Mouse (Mus musculus) CH12.LX (cell line): ENCODE measurements around the gene Nr1i3. TPM values are rescaled to one million over a fixed set of nuclear protein-coding genes. Genes with fewer than 3 reads are reported as not detected.

ENCODE experiments used
- DNase-seq: peaks from one replicate; pipeline ENCODE4 v3.0.0-alpha.2; 2013; ENCODE audit errors: extremely low read depth
- H3K27ac ChIP-seq: 2 replicates; pipeline ENCODE4 v1.5.1; 2012; ENCODE audit warnings: low read depth, mild to moderate bottlenecking, control low read depth, moderate library complexity; ENCODE audit not compliant: insufficient read depth
- H3K27me3 ChIP-seq: replicated peaks from 2 replicates; pipeline ENCODE3; 2012; ENCODE audit warnings: inconsistent platforms
- H3K36me3 ChIP-seq, 2 experiments: replicated peaks in 1 of 2; 2 replicates each; pipeline versions ENCODE3 to v1.6.1; 2012; ENCODE audit warnings: inconsistent platforms in 1 of 2, low read length in 1 of 2, mild to moderate bottlenecking in 1 of 2, mixed read lengths in 1 of 2, moderate library complexity in 1 of 2; ENCODE audit not compliant: control insufficient read depth in 1 of 2, insufficient read depth in 1 of 2
- H3K4me1 ChIP-seq, 2 experiments: 2 replicates each; pipeline ENCODE4 v1.6.1; 2012; ENCODE audit warnings: inconsistent platforms in 1 of 2, moderate library complexity in 1 of 2; ENCODE audit not compliant: insufficient read depth in 2 of 2, control insufficient read depth in 1 of 2
- H3K4me2 ChIP-seq: 2 replicates; pipeline ENCODE4 v1.6.1; 2012; ENCODE audit warnings: low read depth, mild to moderate bottlenecking, control low read depth; ENCODE audit not compliant: poor library complexity, insufficient read depth, severe bottlenecking
- H3K4me3 ChIP-seq, 3 experiments: fragments of 150-350 bp in 1 of 3; sonication (generic) in 1 of 3; replicated peaks in 1 of 3; 2 replicates each; pipeline versions ENCODE3 to v1.5.1; 2011 to 2012; ENCODE audit warnings: low read depth in 2 of 3, low read length in 2 of 3, mild to moderate bottlenecking in 2 of 3, moderate library complexity in 2 of 3, control low read depth in 1 of 3, improper control_type of control experiment in 1 of 3, inconsistent platforms in 1 of 3, mixed read lengths in 1 of 3; ENCODE audit not compliant: poor library complexity in 1 of 3
- H3K79me2 ChIP-seq: replicated peaks from 2 replicates; pipeline ENCODE4 v1.6.1; 2012; ENCODE audit warnings: mild to moderate bottlenecking, moderate library complexity; ENCODE audit not compliant: control insufficient read depth, poor library complexity, insufficient read depth, severe bottlenecking; ENCODE audit errors: extremely low read depth
- H3K9ac ChIP-seq: 2 replicates; pipeline ENCODE4 v1.6.1; 2012; ENCODE audit warnings: low read depth, mild to moderate bottlenecking, control low read depth, moderate library complexity; ENCODE audit not compliant: insufficient read depth
- H3K9me3 ChIP-seq: replicated peaks from 2 replicates; pipeline ENCODE3; 2012; ENCODE audit warnings: low read length, inconsistent platforms, mixed read lengths
- BHLHE40 ChIP-seq: IDR thresholded peaks from 2 replicates; pipeline ENCODE4 v1.6.1; 2011; ENCODE audit warnings: mild to moderate bottlenecking, low read depth, low read length, improper control_type of control experiment
- CHD2 ChIP-seq: IDR thresholded peaks from 2 replicates; pipeline ENCODE4 v1.6.1; 2011; ENCODE audit warnings: low read length, improper control_type of control experiment
- CTCF ChIP-seq, 2 experiments: IDR thresholded peaks in 1 of 2; conservative IDR thresholded peaks in 1 of 2; 2 replicates each; pipeline ENCODE4 v1.5.1; 2011 to 2012; ENCODE audit warnings: low read depth in 2 of 2, low read length in 2 of 2, improper control_type of control experiment in 1 of 2, inconsistent platforms in 1 of 2, mild to moderate bottlenecking in 1 of 2, moderate library complexity in 1 of 2
- E2F4 ChIP-seq: IDR thresholded peaks from 2 replicates; pipeline ENCODE4 v1.6.1; 2011; ENCODE audit warnings: low read depth, low read length, improper control_type of control experiment; ENCODE audit not compliant: insufficient replicate concordance
- ELF1 ChIP-seq: IDR thresholded peaks from 2 replicates; pipeline ENCODE4 v1.6.1; 2014; ENCODE audit warnings: low read depth, mild to moderate bottlenecking, inconsistent platforms, low read length, improper control_type of control experiment
- EP300 ChIP-seq: IDR thresholded peaks from 2 replicates; pipeline ENCODE4 v1.6.1; 2011; ENCODE audit warnings: low read length, improper control_type of control experiment
- HCFC1 ChIP-seq: IDR thresholded peaks from 2 replicates; pipeline ENCODE4 v1.6.1; 2012; ENCODE audit warnings: low read depth, mild to moderate bottlenecking, inconsistent platforms, low read length, improper control_type of control experiment
- JUND ChIP-seq: conservative IDR thresholded peaks from 2 replicates; pipeline ENCODE4 v1.6.1; 2011; ENCODE audit warnings: low read depth, low read length, improper control_type of control experiment
- MAFK ChIP-seq: IDR thresholded peaks from 2 replicates; pipeline ENCODE4 v1.6.1; 2011; ENCODE audit warnings: low read length, improper control_type of control experiment; ENCODE audit not compliant: insufficient replicate concordance
- MAZ ChIP-seq: IDR thresholded peaks from 2 replicates; pipeline ENCODE4 v1.6.1; 2012; ENCODE audit warnings: low read depth, mild to moderate bottlenecking, inconsistent platforms, low read length, improper control_type of control experiment, moderate library complexity
- MXI1 ChIP-seq: IDR thresholded peaks from 2 replicates; pipeline ENCODE4 v1.6.1; 2011; ENCODE audit warnings: mild to moderate bottlenecking, low read depth, low read length, improper control_type of control experiment
- MYC ChIP-seq: IDR thresholded peaks from 2 replicates; pipeline ENCODE4 v1.6.1; 2011; ENCODE audit warnings: low read depth, mild to moderate bottlenecking, improper control_type of control experiment, low read length
- NRF1 ChIP-seq: IDR thresholded peaks from 2 replicates; pipeline ENCODE4 v1.6.1; 2014; ENCODE audit warnings: low read depth, mild to moderate bottlenecking, inconsistent platforms, low read length, improper control_type of control experiment, moderate library complexity
- PAX5 ChIP-seq: IDR thresholded peaks from 2 replicates; pipeline ENCODE4 v1.6.1; 2012; ENCODE audit warnings: low read length, inconsistent platforms, mixed read lengths
- POLR2A ChIP-seq: IDR thresholded peaks from 2 replicates; pipeline ENCODE4 v1.6.1; 2011; ENCODE audit warnings: low read depth, mild to moderate bottlenecking, improper control_type of control experiment, low read length
- POLR2AphosphoS2 ChIP-seq: IDR thresholded peaks from 2 replicates; pipeline ENCODE4 v1.6.1; 2011; ENCODE audit warnings: low read depth, low read length, improper control_type of control experiment
- RAD21 ChIP-seq: IDR thresholded peaks from 2 replicates; pipeline ENCODE4 v1.6.1; 2011; ENCODE audit warnings: low read depth, mild to moderate bottlenecking, low read length, improper control_type of control experiment, moderate library complexity
- SIN3A ChIP-seq: IDR thresholded peaks from 2 replicates; pipeline ENCODE4 v1.6.1; 2012; ENCODE audit warnings: low read length, improper control_type of control experiment, inconsistent platforms
- TCF12 ChIP-seq: IDR thresholded peaks from 2 replicates; pipeline ENCODE4 v1.6.1; 2014; ENCODE audit warnings: low read depth, mild to moderate bottlenecking, inconsistent platforms, low read length, improper control_type of control experiment
- UBTF ChIP-seq: IDR thresholded peaks from 2 replicates; pipeline ENCODE4 v1.6.1; 2012; ENCODE audit warnings: low read depth, mild to moderate bottlenecking, inconsistent platforms, low read length, improper control_type of control experiment, moderate library complexity
- USF1 ChIP-seq: IDR thresholded peaks from 2 replicates; pipeline ENCODE4 v1.6.1; 2014; ENCODE audit warnings: low read depth, mild to moderate bottlenecking, inconsistent platforms, low read length, improper control_type of control experiment
- ZMIZ1 ChIP-seq: IDR thresholded peaks from 2 replicates; pipeline ENCODE4 v1.6.1; 2012; ENCODE audit warnings: low read depth, mild to moderate bottlenecking, inconsistent platforms, low read length, improper control_type of control experiment
- ZNF384 ChIP-seq: IDR thresholded peaks from 2 replicates; pipeline ENCODE4 v1.6.1; 2012; ENCODE audit warnings: low read depth, low read length, improper control_type of control experiment, inconsistent platforms
- dilution Hi-C: fragments of 300-500 bp; cut with MboI; formaldehyde crosslinking; loops from 2 replicates; pipeline ENCODE4 v1.14.3; 2020; ENCODE audit warnings: low sequenced_read_pairs; ENCODE audit not compliant: extremely low pct_unique_long_range_greater_than_20kb, extremely low pct_ligation_motif_present
- in situ Hi-C: fragments of 300-500 bp; cut with MboI; formaldehyde crosslinking; loops from 3 replicates; pipeline ENCODE4 v1.14.3; 2019; ENCODE audit warnings: low sequenced_read_pairs, low pct_ligation_motif_present, low pct_unique_long_range_greater_than_20kb, mixed read lengths
- polyA plus RNA-seq: library from polyadenylated mRNA; unstranded; fragments of >175 nt; gene quantifications from 2 replicates; pipeline ENCODE4 v1.2.1, GENCODE M21; 2012; ENCODE audit warnings: low read depth; ENCODE audit not compliant: insufficient read length
- total RNA-seq, 2 experiments: library from RNA; depleted of rRNA; stranded (reverse); fragments of 300-350 nt in 1 of 2; fragments of >200 nt in 1 of 2; gene quantifications; 2 replicates each; pipeline ENCODE4 v1.2.3; 2012 to 2014

Nr1i3 gene
- total and polyA plus RNA-seq, 3 experiments = 0.23 to 1.2 TPM; not detected in 1

GRCm38 (mm10) chr1:171251594-171252324 is 38.0 kb downstream of the Nr1i3 start:
- Histone ChIP-seq H3K9ac (no peak overlapping the region), H3K4me2 (no peak overlapping the region), H3K4me3 (no peak overlapping the region), H3K9me3 (peaks cover 3% of the 10 kb centered on the region), H3K27me3 (peaks cover 20% of the 10 kb centered on the region), H3K4me1 (peaks cover 17 to 34% of the 10 kb centered on the region in 2 experiments), H3K36me3 (no peaks in the 10 kb centered on the region), H3K79me2 (peaks cover under 1% of the 10 kb centered on the region), H3K27ac (no peak overlapping the region)
- TF ChIP-seq CHD2 = no peak
- no peak for TF ChIP-seq UBTF
- no peak for TF ChIP-seq HCFC1
- TF ChIP-seq BHLHE40 = no peak
- no peak for TF ChIP-seq MAZ
- no peak for TF ChIP-seq ELF1
- TF ChIP-seq MYC = no peak
- no peak for TF ChIP-seq JUND
- TF ChIP-seq CTCF (conservative IDR thresholded peaks at IDR 0.05 in 1 of 2, IDR thresholded peaks at IDR 0.05 in 1 of 2; ENCODE audit: low read depth in 2 of 2, low read length in 2 of 2) = no peak
- TF ChIP-seq RAD21 = no peak
- TF ChIP-seq MAFK = no peak
- no peak for TF ChIP-seq USF1
- TF ChIP-seq EP300 = no peak
- no peak for TF ChIP-seq POLR2A
- TF ChIP-seq PAX5 = no peak
- TF ChIP-seq MXI1 = no peak
- TF ChIP-seq ZNF384 = no peak
- no peak for TF ChIP-seq ZMIZ1
- DNase-seq = no peak
- in situ Hi-C loops (loop anchor here (5.0 kb wide), 1 partner anchor 34 kb away; no protein-coding TSS in a partner anchor), dilution Hi-C loops (no loop called here)

GRCm38 (mm10) chr1:171252415-171252814 is 38.6 kb downstream of the Nr1i3 start:
- no peak overlapping the region for H3K4me3 ChIP-seq
- in situ Hi-C loops = loop anchor here (5.0 kb wide), 1 partner anchor 35 kb away; no protein-coding TSS in a partner anchor
- no peak for DNase-seq
- no peak overlapping the region for H3K4me2 ChIP-seq
- H3K27ac ChIP-seq = no peak overlapping the region
- peaks cover 3% of the 10 kb centered on the region for H3K9me3 ChIP-seq
- H3K27me3 ChIP-seq = peaks cover 20% of the 10 kb centered on the region
- peaks cover 17 to 34% of the 10 kb centered on the region in 2 experiments for H3K4me1 ChIP-seq
- dilution Hi-C loops = no loop called here
- H3K9ac ChIP-seq = no peak overlapping the region
- no peak for TF ChIP-seq TCF12
- TF ChIP-seq MYC = no peak
- TF ChIP-seq POLR2AphosphoS2 = no peak
- no peak for TF ChIP-seq JUND
- no peak for TF ChIP-seq POLR2A
- TF ChIP-seq E2F4 = no peak
- TF ChIP-seq UBTF = no peak
- no peak for TF ChIP-seq ZNF384
- no peak for TF ChIP-seq NRF1
- TF ChIP-seq SIN3A = no peak
- H3K36me3 ChIP-seq = no peaks in the 10 kb centered on the region
- no peaks in the 10 kb centered on the region for H3K79me2 ChIP-seq
